Mouse (Mus musculus): ENCODE results near the gene Edc3. TPM values are rescaled to one million over a fixed set of nuclear protein-coding genes. Genes with fewer than 3 reads are reported as not detected.

The Edc3 gene
- polyA plus RNA-seq, 1 experiment from 2014 or later = 26.8 TPM

- no peak for ATAC-seq (ENCODE audit: insufficient read depth, low FRiP score, low read depth)
- 68% methylated on average over 4 of the region's 4 CpGs for WGBS
- H3K4me2 ChIP-seq = no peak overlapping the region
- no peak overlapping the region for H3K4me3 ChIP-seq (replicated peaks)
- H3K4me1 ChIP-seq = no peaks in the 10 kb centered on the region
- H3K27ac ChIP-seq = no peak overlapping the region
- no peak overlapping the region for H3K9ac ChIP-seq
- no peaks in the 10 kb centered on the region for H3K9me3 ChIP-seq
- H3K27me3 ChIP-seq (replicated peaks) = no peaks in the 10 kb centered on the region
- no peaks in the 10 kb centered on the region for H3K36me3 ChIP-seq
Observed at GRCm38 (mm10) chr9:57775736-57776135, 67.4 kb downstream of the Edc3 start.

- 80% methylated on average over 3 of the region's 3 CpGs for WGBS
- no peak for ATAC-seq (ENCODE audit: insufficient read depth, low FRiP score, low read depth)
- Histone ChIP-seq H3K36me3 (no peaks in the 10 kb centered on the region), H3K4me1 (no peaks in the 10 kb centered on the region), H3K9me3 (no peaks in the 10 kb centered on the region), H3K4me2 (no peak overlapping the region), H3K27ac (no peak overlapping the region), H3K27me3 (replicated peaks) (no peaks in the 10 kb centered on the region), H3K9ac (no peak overlapping the region), H3K4me3 (replicated peaks) (no peak overlapping the region)
Observed at GRCm38 (mm10) chr9:57782656-57783055, 74.3 kb downstream of the Edc3 start.

GRCm38 (mm10) chr9:57789733-57790132 is 81.4 kb downstream of the Edc3 start:
- Histone ChIP-seq H3K27ac (no peak overlapping the region), H3K9ac (no peak overlapping the region), H3K4me3 (replicated peaks) (no peak overlapping the region), H3K27me3 (replicated peaks) (no peaks in the 10 kb centered on the region), H3K4me1 (no peaks in the 10 kb centered on the region), H3K36me3 (no peaks in the 10 kb centered on the region), H3K9me3 (no peaks in the 10 kb centered on the region), H3K4me2 (no peak overlapping the region)
- 80% methylated on average over 3 of the region's 3 CpGs for WGBS
- no peak for ATAC-seq (ENCODE audit: insufficient read depth, low FRiP score, low read depth)

- Histone ChIP-seq H3K4me2 (no peak overlapping the region), H3K9me3 (no peaks in the 10 kb centered on the region), H3K4me3 (replicated peaks) (no peak overlapping the region), H3K27ac (no peak overlapping the region), H3K9ac (no peak overlapping the region), H3K36me3 (no peaks in the 10 kb centered on the region), H3K4me1 (no peaks in the 10 kb centered on the region), H3K27me3 (replicated peaks) (no peaks in the 10 kb centered on the region)
- no peak for ATAC-seq (ENCODE audit: insufficient read depth, low FRiP score, low read depth)
- 88% methylated on average over 8 of the region's 8 CpGs for whole genome bisulfite sequencing
Observed at GRCm38 (mm10) chr9:57797456-57797855, 89.1 kb downstream of the Edc3 start.

GRCm38 (mm10) chr9:57798725-57799253 is 90.4 kb downstream of the Edc3 start:
- ATAC-seq (ENCODE audit: insufficient read depth, low FRiP score, low read depth) = 0 out of 2 replicates have a peak, but pooled peaks have one; percentile 15

GRCm38 (mm10) chr9:57800325-57800975 is 92.1 kb downstream of the Edc3 start:
- no peaks in the 10 kb centered on the region for H3K36me3 ChIP-seq
- no peak overlapping the region for H3K4me3 ChIP-seq (replicated peaks)
- H3K4me2 ChIP-seq = no peak overlapping the region
- ATAC-seq (ENCODE audit: insufficient read depth, low FRiP score, low read depth) = no peak
- WGBS = 84% methylated on average over 9 of the region's 9 CpGs
- no peak overlapping the region for H3K9ac ChIP-seq
- H3K4me1 ChIP-seq = peaks cover 8% of the 10 kb centered on the region; the same call in 1 of the 2 replicates
- H3K27me3 ChIP-seq (replicated peaks) = no peaks in the 10 kb centered on the region
- H3K27ac ChIP-seq = no peak overlapping the region
- no peaks in the 10 kb centered on the region for H3K9me3 ChIP-seq

More at GRCm38 (mm10) chr9:57798725-57799253, 90.4 kb downstream of the Edc3 start:
- Histone ChIP-seq H3K4me3 (replicated peaks) (no peak overlapping the region), H3K9me3 (no peaks in the 10 kb centered on the region), H3K9ac (no peak overlapping the region), H3K27ac (no peak overlapping the region), H3K36me3 (no peaks in the 10 kb centered on the region), H3K4me1 (peaks cover 5% of the 10 kb centered on the region; the same call in 1 of the 2 replicates), H3K27me3 (replicated peaks) (no peaks in the 10 kb centered on the region), H3K4me2 (no peak overlapping the region)
- 21% methylated on average over 10 of the region's 10 CpGs for WGBS

Other genes with a start within 250 kb of the Edc3 start
- gene Scamp5, start 240.5 kb upstream of the Edc3 start, polyA plus RNA-seq (2015; fragmentation: Nextera tagmentation; extraction: Ambion mirVana) = 19.8 and 22.4 TPM in 2 replicates
- 6.0 and 6.1 TPM in 2 replicates for gene Rpp25, start 204.5 kb upstream of the Edc3 start, polyA plus RNA-seq (2015; fragmentation: Nextera tagmentation; extraction: Ambion mirVana)
- gene Cox5a, start 187.3 kb upstream of the Edc3 start, polyA plus RNA-seq (2015; fragmentation: Nextera tagmentation; extraction: Ambion mirVana) = 621 and 623 TPM in 2 replicates
- gene Fam219b, start 171.0 kb upstream of the Edc3 start, polyA plus RNA-seq (2015; fragmentation: Nextera tagmentation; extraction: Ambion mirVana) = 18.7 and 19.7 TPM in 2 replicates
- 38.9 and 48.4 TPM in 2 replicates for gene Mpi, start 155.8 kb upstream of the Edc3 start, polyA plus RNA-seq (2015; fragmentation: Nextera tagmentation; extraction: Ambion mirVana)
- gene Scamp2, start 147.6 kb upstream of the Edc3 start, polyA plus RNA-seq (2015; fragmentation: Nextera tagmentation; extraction: Ambion mirVana) = 76.6 and 84.2 TPM in 2 replicates
- 17.4 and 19.2 TPM in 2 replicates for gene Ulk3, start 119.1 kb upstream of the Edc3 start, polyA plus RNA-seq (2015; fragmentation: Nextera tagmentation; extraction: Ambion mirVana)
- not detected in 2 replicates for gene Cplx3, start 102.3 kb upstream of the Edc3 start, polyA plus RNA-seq (2015; fragmentation: Nextera tagmentation; extraction: Ambion mirVana)
- not detected in 2 replicates for gene Lman1l, start 87.8 kb upstream of the Edc3 start, polyA plus RNA-seq (2015; fragmentation: Nextera tagmentation; extraction: Ambion mirVana)
- gene Csk, start 54.9 kb upstream of the Edc3 start, polyA plus RNA-seq (2015; fragmentation: Nextera tagmentation; extraction: Ambion mirVana) = 29.6 and 29.8 TPM in 2 replicates
- not detected in 2 replicates for gene Cyp1a2, start 24.8 kb upstream of the Edc3 start, polyA plus RNA-seq (2015; fragmentation: Nextera tagmentation; extraction: Ambion mirVana)
- 0.05 TPM in 1 of 2 replicates, not detected in the other for gene Cyp1a1, start 20.6 kb upstream of the Edc3 start, polyA plus RNA-seq (2015; fragmentation: Nextera tagmentation; extraction: Ambion mirVana)
- 68.3 and 69.6 TPM in 2 replicates for gene Clk3, start 57.3 kb downstream of the Edc3 start, polyA plus RNA-seq (2015; fragmentation: Nextera tagmentation; extraction: Ambion mirVana)
- 5.9 and 6.0 TPM in 2 replicates for gene Arid3b, start 128.3 kb downstream of the Edc3 start, polyA plus RNA-seq (2015; fragmentation: Nextera tagmentation; extraction: Ambion mirVana)
- gene Ubl7, start 202.4 kb downstream of the Edc3 start, polyA plus RNA-seq (2015; fragmentation: Nextera tagmentation; extraction: Ambion mirVana) = 85.4 and 92.0 TPM in 2 replicates
- gene Sema7a, start 231.6 kb downstream of the Edc3 start, polyA plus RNA-seq (2015; fragmentation: Nextera tagmentation; extraction: Ambion mirVana) = 0.57 and 0.71 TPM in 2 replicates

Data from stomach, embryonic 15.5 days (tissue).